In the genomic region with DNA sequence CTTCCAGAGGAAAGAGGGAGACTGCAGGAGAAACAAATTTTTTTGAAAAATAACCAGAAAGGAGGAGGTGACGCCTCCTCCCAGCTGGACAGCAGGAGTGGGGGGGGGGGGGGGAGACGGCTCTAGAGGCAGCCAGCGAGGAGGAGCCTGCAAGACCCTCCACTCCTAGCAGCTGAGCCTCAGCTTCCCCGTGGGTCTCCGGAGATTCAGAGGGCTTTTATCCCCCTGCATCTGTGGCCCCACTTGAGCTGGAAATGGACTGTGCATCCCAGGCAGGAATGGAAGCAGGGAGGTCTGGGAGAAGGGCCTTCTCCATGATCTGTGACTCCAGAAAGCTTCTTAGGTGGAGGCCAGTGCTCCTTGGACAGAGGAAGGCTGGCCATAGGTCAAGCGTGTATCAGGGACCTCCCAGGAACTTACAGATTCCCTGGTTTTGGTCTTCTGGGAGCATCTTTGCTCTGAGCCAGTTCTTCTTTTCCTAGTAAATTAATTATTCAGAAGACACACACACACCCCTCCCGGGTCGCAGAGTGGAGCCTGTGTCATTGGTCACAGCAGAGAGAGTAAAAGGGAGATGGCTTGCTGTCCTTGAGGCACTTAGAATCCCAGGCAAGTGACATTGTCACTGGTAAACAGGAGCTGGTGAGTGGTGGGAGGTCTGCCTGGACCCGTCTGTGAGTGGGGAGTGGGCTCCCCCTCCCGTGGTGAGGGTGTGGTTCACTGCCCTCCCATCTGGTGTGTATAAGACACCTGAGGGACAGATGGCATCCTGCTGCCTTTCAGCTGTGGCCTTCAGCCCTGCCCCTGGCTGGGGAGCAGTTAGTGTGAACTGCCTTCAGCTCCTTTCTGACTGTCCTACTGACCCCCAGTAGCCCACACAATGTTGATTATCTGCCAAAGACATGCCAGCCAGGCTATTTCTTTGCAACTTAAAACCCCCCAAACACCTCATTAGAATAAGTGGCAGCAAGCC, we compare ENCODE assay signal across 8 mouse cellular contexts. TPM values are rescaled to one million over a fixed set of nuclear protein-coding genes. Genes with fewer than 3 reads are reported as not detected.
DNase-seq lines count a peak whose midpoint lies in the region; ATAC-seq and TF ChIP-seq lines count a peak whose summit lies in the region.

No protein-coding gene starts in this region.

- peaks cover 1% of the 10 kb centered on the region; the same call in 1 of the 2 replicates for H3K9me3 ChIP-seq in kidney, embryonic 16.5 days (ENCODE audit: low read length)
- no peaks in the 10 kb centered on the region for H3K9me3 ChIP-seq in hindbrain, embryonic 10.5 days

- H3K4me2 ChIP-seq in kidney, embryonic 16.5 days (replicated peaks; ENCODE audit: low read depth, low read length): peak overlapping the region; percentile 55

- peak overlapping the region; percentile 37 for H3K4me3 ChIP-seq in kidney, embryonic 16.5 days (ENCODE audit: low read length)
- H3K4me3 ChIP-seq in cerebellum, adult 2 months (replicated peaks; ENCODE audit: insufficient read depth, low read depth, low read length): peak overlapping the region; percentile 89
- peak overlapping the region; percentile 61 for H3K4me3 ChIP-seq in hindbrain, embryonic 10.5 days

- no peak for ATAC-seq in kidney, embryonic 16.5 days (ENCODE audit: low FRiP score, low TSS enrichment)

- H3K36me3 ChIP-seq in kidney, embryonic 16.5 days (ENCODE audit: insufficient read depth, low read length): no peaks in the 10 kb centered on the region
- no peaks in the 10 kb centered on the region for H3K36me3 ChIP-seq in hindbrain, embryonic 10.5 days

- peaks cover 26% of the 10 kb centered on the region for H3K4me1 ChIP-seq in kidney, embryonic 16.5 days (ENCODE audit: insufficient read depth, low read length)
- H3K4me1 ChIP-seq in cerebellum, adult 2 months (ENCODE audit: control insufficient read depth, insufficient read depth, low read length): peaks cover 16% of the 10 kb centered on the region
- H3K4me1 ChIP-seq in hindbrain, embryonic 10.5 days (replicated peaks): peaks cover 80% of the 10 kb centered on the region

- no peak for TF ChIP-seq POLR2A in cerebellum, adult 2 months (IDR thresholded peaks at IDR 0.05; ENCODE audit: borderline replicate concordance, insufficient read depth, low read length)

- H3K27me3 ChIP-seq in kidney, embryonic 16.5 days (ENCODE audit: insufficient read depth, low read length): peaks cover 20% of the 10 kb centered on the region
- H3K27me3 ChIP-seq in cerebellum, adult 2 months (ENCODE audit: control insufficient read depth, insufficient read depth, low read length): no peaks in the 10 kb centered on the region
- peaks cover 53% of the 10 kb centered on the region for H3K27me3 ChIP-seq in hindbrain, embryonic 10.5 days (ENCODE audit: insufficient read depth, poor library complexity, severe bottlenecking)

- 11% methylated on average over 10 of the region's 10 CpGs for WGBS in kidney, embryonic 16.5 days
- WGBS in cerebellum, adult 2 months: 5% methylated on average over 8 of the region's 10 CpGs
- WGBS in hindbrain, embryonic 10.5 days: 8% methylated on average over 10 of the region's 10 CpGs

- no peak for DNase-seq in kidney, adult 18-20 months
- peak; percentile 52 to 70 for DNase-seq in cerebellum, adult 2 months
- peak; percentile 48 for DNase-seq in hindbrain, embryonic 10.5 days (ENCODE audit: low spot score)
- peak; percentile 36 for DNase-seq in neural tube, embryonic 10.5 days (ENCODE audit: extremely low spot score, low spot score)
- DNase-seq in layer of hippocampus, adult 8-10 months (ENCODE audit: low spot score in 2 of 2): no peak
- DNase-seq in heart, adult 11 months: no peak
- DNase-seq in adrenal gland, postnatal 10 days: no peak

- no peak overlapping the region for H3K9ac ChIP-seq in kidney, embryonic 16.5 days (replicated peaks; ENCODE audit: low read length)

- TF ChIP-seq CTCF in cerebellum, adult 2 months (IDR thresholded peaks at IDR 0.05; ENCODE audit: borderline replicate concordance, insufficient read depth, low read depth, low read length): no peak

- H3K27ac ChIP-seq in kidney, embryonic 16.5 days (ENCODE audit: low read length): no peak overlapping the region
- H3K27ac ChIP-seq in cerebellum, adult 2 months (ENCODE audit: insufficient read depth, low read length): peak overlapping the region; percentile 92
- H3K27ac ChIP-seq in hindbrain, embryonic 10.5 days: peak overlapping the region; percentile 83

RNA-seq across cellular contexts. Expression of gene Syt13, which starts 1.0 kb away (rescaled TPM):
- 5.7 and 6.0 TPM in 2 replicates for polyA plus RNA-seq in kidney, embryonic 16.5 days (2015; fragmentation: Nextera tagmentation; extraction: Ambion mirVana)
- 110 and 115 TPM in 2 replicates for polyA plus RNA-seq in cerebellum, adult 2 months (2012; rRNA removed)
- 20.1 and 20.4 TPM in 2 replicates for polyA plus RNA-seq in hindbrain, embryonic 10.5 days (2016; fragmentation: Nextera tagmentation; extraction: Ambion mirVana)
- total RNA-seq in layer of hippocampus, adult 8-10 months (2022): 100 to 1,000 TPM; 125 to 148 (median 136) TPM
- total RNA-seq in adrenal gland, postnatal 10 days (2021): 1 to 10 TPM in 1 of 2 experiments, under 1 TPM in 1; 0.97 to 1.1 TPM

Comparison
In these comparisons a context has a peak if more than half of its experiments do, and no peak if none do; other contexts are left out.
1. H3K4me3 ChIP-seq: peak in every context shown above with its lines; median percentile 89 in cerebellum, adult 2 months; 61 in hindbrain, embryonic 10.5 days; 37 in kidney, embryonic 16.5 days.
2. DNase-seq: peak in cerebellum, adult 2 months (2 of 2), hindbrain, embryonic 10.5 days (single experiment) and neural tube, embryonic 10.5 days (single experiment); none in kidney, adult 18-20 months (single experiment), layer of hippocampus, adult 8-10 months (0 of 2), heart, adult 11 months (single experiment) and adrenal gland, postnatal 10 days (single experiment).